Mouse (Mus musculus) adipose tissue, adult 10 weeks (tissue): ENCODE measurements around the gene Necap1. TPM values are rescaled to one million over a fixed set of nuclear protein-coding genes. Genes with fewer than 3 reads are reported as not detected.

Experiments
- polyA plus RNA-seq: library from polyadenylated mRNA; stranded (reverse); fragments of 350-450 nt; fragmentation: Illumina TruSeq; extraction: RNeasy Lipid Tissue Mini Kit (QIAGEN cat#74804); gene quantifications from one replicate; pipeline ENCODE4 v1.2.3, GENCODE M21; 2014; ENCODE audit warnings: low read depth, low replicate concordance

Gene Necap1
- 31.9 TPM for polyA plus RNA-seq

GRCm38 (mm10) chr6:122873871-122874719 lies at the start of gene Necap1:
Gene Necap1, plus strand, starts transcription at chr6:122874474.

GRCm38 (mm10) chr6:122855955-122856354 lies 18.3 kb upstream of the Necap1 start, which contains the start of gene C3ar1:
Gene C3ar1, minus strand, starts transcription at chr6:122856161.

DNA sequence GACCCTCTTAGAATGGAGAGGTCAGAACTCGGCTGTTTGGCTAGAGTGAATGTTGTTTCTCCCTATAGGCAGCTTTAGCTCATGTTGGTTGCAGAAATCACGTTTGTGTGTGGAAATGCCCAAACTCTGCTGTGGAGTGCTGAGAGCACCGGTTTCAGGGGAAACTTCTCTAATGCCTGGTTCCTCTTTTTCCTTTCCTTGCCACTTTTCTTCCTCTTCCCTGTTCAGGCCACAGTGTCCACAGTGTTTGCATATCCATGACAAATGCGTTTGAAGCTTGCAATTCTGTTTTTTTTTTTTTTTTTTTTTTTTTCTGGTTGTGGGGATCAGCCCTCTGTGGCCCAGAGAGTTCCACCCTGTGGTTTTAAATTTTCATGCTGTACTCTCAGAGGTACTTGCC lies 47.2 kb downstream of the Necap1 start, which contains the start of gene Clec4a1:
Clec4a1 (plus strand) TSS at position 398 of the 400 bp plus-strand sequence.

Other genes with a start within 250 kb of the Necap1 start
- gene Dppa3, start 248.1 kb upstream of the Necap1 start, polyA plus RNA-seq, result not detected
- gene Nanog, start 167.0 kb upstream of the Necap1 start, polyA plus RNA-seq, result 0.45 TPM
- gene Slc2a3, start 72.8 kb upstream of the Necap1 start, polyA plus RNA-seq, result 35.2 TPM
- 21.6 TPM for gene Foxj2, start 54.6 kb upstream of the Necap1 start, polyA plus RNA-seq
- gene C3ar1, start 18.3 kb upstream of the Necap1 start, polyA plus RNA-seq, result 7.2 TPM
- gene Clec4a1, start 47.4 kb downstream of the Necap1 start, polyA plus RNA-seq, result 10.0 TPM
- 10.1 TPM for gene Clec4a3, start 78.0 kb downstream of the Necap1 start, polyA plus RNA-seq
- not detected for gene Clec4a4, start 115.9 kb downstream of the Necap1 start, polyA plus RNA-seq
- gene Clec4b1, start 175.5 kb downstream of the Necap1 start, polyA plus RNA-seq, result 6.8 TPM
- 9.5 TPM for gene Clec4a2, start 232.0 kb downstream of the Necap1 start, polyA plus RNA-seq